Mouse (Mus musculus) CD4-positive helper T cell, adult 2 months (primary cell): ENCODE measurements around the gene 2900011O08Rik.
"Not testable (repeated sequence)": the region's sequence is repeated elsewhere in the genome, so short reads cannot be mapped to it uniquely, and the experiment has no call there.

Experiments
- DNase-seq: peaks from one replicate; pipeline ENCODE4 v3.0.0-alpha.2; 2012; ENCODE audit warnings: low read depth, missing footprints, low spot score

Gene 2900011O08Rik

GRCm38 (mm10) chr16:14059869-14060268, 73.5 kb downstream of the 2900011O08Rik start:
- DNase-seq = no peak

GRCm38 (mm10) chr16:14066571-14066970, 80.2 kb downstream of the 2900011O08Rik start:
- not testable (repeated sequence) for DNase-seq

- DNase-seq = not testable (repeated sequence)
Observed at GRCm38 (mm10) chr16:14068701-14069100, 82.3 kb downstream of the 2900011O08Rik start.

GRCm38 (mm10) chr16:14070471-14071169, 84.2 kb downstream of the 2900011O08Rik start:
- DNase-seq = no peak

GRCm38 (mm10) chr16:14082925-14083324, 96.5 kb downstream of the 2900011O08Rik start:
- DNase-seq = no peak

GRCm38 (mm10) chr16:14088249-14088648, 101.8 kb downstream of the 2900011O08Rik start:
- DNase-seq = peak; percentile 89

GRCm38 (mm10) chr16:14089296-14089695, 102.9 kb downstream of the 2900011O08Rik start:
- no peak for DNase-seq

- DNase-seq = no peak
Observed at GRCm38 (mm10) chr16:14091771-14092170, 105.4 kb downstream of the 2900011O08Rik start.

GRCm38 (mm10) chr16:14105891-14106290, 119.5 kb downstream of the 2900011O08Rik start:
- no peak for DNase-seq

GRCm38 (mm10) chr16:14109651-14110230, 123.3 kb downstream of the 2900011O08Rik start:
- no peak for DNase-seq

GRCm38 (mm10) chr16:14110922-14111321, 124.5 kb downstream of the 2900011O08Rik start:
- DNase-seq = no peak

- DNase-seq = no peak
Observed at GRCm38 (mm10) chr16:14112133-14112532, 125.7 kb downstream of the 2900011O08Rik start.

GRCm38 (mm10) chr16:14112742-14113141, 126.3 kb downstream of the 2900011O08Rik start:
- DNase-seq = no peak

GRCm38 (mm10) chr16:14117299-14117698, 130.9 kb downstream of the 2900011O08Rik start:
- DNase-seq = no peak

GRCm38 (mm10) chr16:14120941-14121340, 134.5 kb downstream of the 2900011O08Rik start:
- no peak for DNase-seq

- no peak for DNase-seq
Observed at GRCm38 (mm10) chr16:14121563-14121962, 135.2 kb downstream of the 2900011O08Rik start.

GRCm38 (mm10) chr16:14122586-14122985, 136.2 kb downstream of the 2900011O08Rik start:
- DNase-seq = no peak

GRCm38 (mm10) chr16:14123901-14124300, 137.5 kb downstream of the 2900011O08Rik start:
- no peak for DNase-seq

- DNase-seq = no peak
Observed at GRCm38 (mm10) chr16:14124709-14125108, 138.3 kb downstream of the 2900011O08Rik start.

GRCm38 (mm10) chr16:14125253-14125652, 138.8 kb downstream of the 2900011O08Rik start:
- no peak for DNase-seq

- no peak for DNase-seq
Observed at GRCm38 (mm10) chr16:14128977-14129376, 142.6 kb downstream of the 2900011O08Rik start.

- no peak for DNase-seq
Observed at GRCm38 (mm10) chr16:14130796-14131195, 144.4 kb downstream of the 2900011O08Rik start.

GRCm38 (mm10) chr16:14131376-14131775, 145.0 kb downstream of the 2900011O08Rik start:
- no peak for DNase-seq
